Mouse (Mus musculus): ENCODE data around the gene Txlng. TPM values are rescaled to one million over a fixed set of nuclear protein-coding genes. Genes with fewer than 3 reads are reported as not detected.

Gene Txlng
- polyA plus RNA-seq (2012; rRNA removed), result 1.2 and 1.8 TPM in 2 replicates

DNA sequence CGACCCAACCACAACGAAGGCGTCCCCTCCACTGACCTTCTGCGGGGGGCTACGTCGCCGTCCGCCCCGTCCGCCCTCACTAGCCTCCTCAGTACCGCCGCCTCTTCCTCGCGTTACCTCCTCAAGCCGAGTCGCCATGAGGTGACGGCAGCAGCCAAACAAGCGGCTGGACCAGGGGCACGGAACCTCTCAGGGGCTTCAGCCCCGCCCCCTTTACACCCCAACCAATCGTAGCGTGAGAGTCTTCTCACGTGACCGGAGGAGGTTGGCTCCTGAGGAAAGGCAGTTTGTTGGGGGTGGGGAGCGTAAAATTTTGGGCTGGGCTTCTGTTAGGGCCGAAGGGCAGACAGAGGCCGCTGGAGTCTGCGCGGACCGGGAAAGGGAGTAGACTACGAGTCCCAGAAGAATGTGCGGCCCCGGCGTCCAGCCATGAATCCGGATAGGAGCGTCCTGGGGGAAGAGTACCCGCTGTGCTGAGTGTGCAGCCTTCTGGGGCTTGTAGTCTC is at the start of gene Txlng:
TSS of gene Txlng (minus strand) at position 252 of the 506 bp plus-strand sequence.

DNA sequence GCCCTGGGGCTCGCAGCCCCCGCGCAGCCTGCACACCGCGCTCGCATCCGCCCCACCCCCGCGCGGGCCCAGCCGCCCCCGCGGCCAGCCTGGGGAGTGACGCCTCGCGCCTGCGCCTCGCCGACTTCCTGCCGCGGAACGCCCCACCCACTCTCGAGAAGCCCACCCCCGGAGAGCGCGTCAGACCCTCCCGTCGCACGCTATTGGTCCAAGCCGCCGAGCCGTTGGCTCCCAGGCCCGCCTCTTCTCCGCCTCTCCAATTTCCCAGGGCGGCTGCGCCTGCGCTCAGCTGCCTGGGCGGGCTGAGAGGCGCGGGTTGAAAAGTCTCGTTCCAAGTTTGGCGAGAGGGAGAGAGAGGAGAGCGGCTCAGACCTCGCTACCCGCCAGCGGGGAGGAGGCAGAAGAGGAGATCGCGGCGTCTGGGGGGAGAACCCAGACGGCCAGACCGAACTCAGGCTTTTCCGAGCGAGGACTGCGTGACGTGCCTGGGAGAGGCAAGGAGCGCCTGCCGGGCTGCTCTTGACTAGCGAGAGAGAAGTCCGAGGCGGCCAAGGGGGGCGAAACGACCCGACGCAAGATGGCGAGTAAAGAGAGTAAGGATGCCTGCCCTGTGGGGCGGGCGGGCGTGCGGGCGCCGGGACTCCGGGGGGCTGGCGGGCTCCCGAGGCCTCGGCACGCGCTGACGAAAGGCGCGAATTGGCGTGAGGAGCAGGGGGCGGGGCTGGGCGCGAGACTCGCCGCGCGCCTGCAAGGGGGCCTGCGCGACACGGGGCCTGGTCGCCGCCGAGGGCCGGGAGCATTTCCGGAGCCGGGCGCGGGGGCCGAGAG is 68.9 kb downstream of the Txlng start, which contains the start of gene Rbbp7:
TSS of gene Rbbp7 (plus strand) at position 288 of the 828 bp plus-strand sequence.

Other genes starting within 250 kb of the Txlng start
- gene Reps2, start 185.8 kb downstream of the Txlng start, polyA plus RNA-seq (2012; rRNA removed), result 1.1 and 1.4 TPM in 2 replicates
- gene Rbbp7, start 69.1 kb downstream of the Txlng start, polyA plus RNA-seq (2012; rRNA removed), result 105 and 130 TPM in 2 replicates
- 11.1 and 14.6 TPM in 2 replicates for gene Syap1, start 59.0 kb upstream of the Txlng start, polyA plus RNA-seq (2012; rRNA removed)
- gene Ctps2, start 71.8 kb upstream of the Txlng start, polyA plus RNA-seq (2012; rRNA removed), result 11.8 and 15.2 TPM in 2 replicates
- gene S100g, start 135.1 kb upstream of the Txlng start, polyA plus RNA-seq (2012; rRNA removed), result 2.2 and 2.8 TPM in 2 replicates